Mouse (Mus musculus): ENCODE results near the gene Mien1.
A peak's percentile ranks its signal among the peaks of the same experiment; 100 is the strongest.

The Mien1 gene

DNA sequence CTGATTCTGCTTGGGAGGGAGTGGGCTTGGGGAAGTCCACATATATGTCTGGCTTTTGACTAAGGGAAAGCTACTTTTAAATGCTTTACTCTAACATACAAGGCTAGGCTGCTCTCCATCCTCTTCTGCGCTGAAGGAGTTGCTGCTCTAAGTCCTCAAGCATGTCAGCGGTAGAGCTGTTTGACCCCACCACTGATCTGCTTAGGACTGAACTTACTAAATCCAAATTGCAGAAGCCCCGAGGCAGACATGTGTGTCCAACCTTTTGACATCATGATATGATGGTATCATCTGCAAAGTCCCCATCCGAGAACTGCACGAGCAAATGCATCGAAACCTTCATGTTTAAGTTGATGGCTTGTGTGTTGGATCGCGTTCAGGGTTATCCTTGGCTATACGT, 21.1 kb upstream of the Mien1 start:
- DNase-seq (ENCODE audit: low read depth, low spot score) = no peak

DNA sequence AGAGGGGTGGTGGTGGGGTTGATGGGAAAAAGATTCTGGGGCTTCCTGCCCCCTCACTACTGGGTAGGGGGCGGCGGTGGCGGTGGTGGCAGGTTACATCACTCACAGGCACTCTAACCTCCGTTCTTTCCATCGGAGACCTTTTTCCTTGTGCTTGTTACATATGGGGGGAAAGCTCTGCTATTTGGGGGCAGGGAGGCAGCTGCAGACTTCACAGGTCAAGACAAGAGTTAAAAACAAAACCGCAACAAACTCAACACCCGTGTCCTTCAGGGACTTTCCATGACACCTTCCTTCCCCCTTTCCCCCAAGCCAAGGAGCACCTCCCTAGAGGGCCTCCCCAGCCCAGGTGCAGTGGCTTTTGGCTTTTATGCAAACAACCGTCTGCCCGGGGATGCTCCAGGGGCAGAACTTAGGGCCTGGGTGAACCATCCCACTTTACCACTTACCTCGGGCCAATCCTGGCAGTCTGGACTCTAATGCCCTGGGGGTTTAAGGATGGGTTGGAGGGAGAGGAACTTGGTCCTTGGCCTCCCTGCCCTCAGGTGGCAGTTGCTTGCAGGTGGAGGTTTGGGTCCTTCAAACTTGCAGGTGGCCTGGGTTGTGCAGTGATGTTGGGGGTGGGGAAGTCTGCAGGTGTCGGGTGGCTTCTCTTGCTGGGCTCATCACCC, 20.4 kb upstream of the Mien1 start:
- DNase-seq (ENCODE audit: low read depth, low spot score) = no peak

- DNase-seq (ENCODE audit: low read depth, low spot score) = no peak
Measured at GRCm38 (mm10) chr11:98458121-98458990, 19.6 kb upstream of the Mien1 start.

GRCm38 (mm10) chr11:98457367-98458120, 18.8 kb upstream of the Mien1 start:
- peak; percentile 83 for DNase-seq (ENCODE audit: low read depth, low spot score)

GRCm38 (mm10) chr11:98456945-98457344, 18.2 kb upstream of the Mien1 start:
- DNase-seq (ENCODE audit: low read depth, low spot score) = no peak

- DNase-seq (ENCODE audit: low read depth, low spot score) = no peak
Measured at GRCm38 (mm10) chr11:98456545-98456944, 17.8 kb upstream of the Mien1 start.

GRCm38 (mm10) chr11:98455484-98455883, 16.7 kb upstream of the Mien1 start:
- DNase-seq (ENCODE audit: low read depth, low spot score) = no peak

DNA sequence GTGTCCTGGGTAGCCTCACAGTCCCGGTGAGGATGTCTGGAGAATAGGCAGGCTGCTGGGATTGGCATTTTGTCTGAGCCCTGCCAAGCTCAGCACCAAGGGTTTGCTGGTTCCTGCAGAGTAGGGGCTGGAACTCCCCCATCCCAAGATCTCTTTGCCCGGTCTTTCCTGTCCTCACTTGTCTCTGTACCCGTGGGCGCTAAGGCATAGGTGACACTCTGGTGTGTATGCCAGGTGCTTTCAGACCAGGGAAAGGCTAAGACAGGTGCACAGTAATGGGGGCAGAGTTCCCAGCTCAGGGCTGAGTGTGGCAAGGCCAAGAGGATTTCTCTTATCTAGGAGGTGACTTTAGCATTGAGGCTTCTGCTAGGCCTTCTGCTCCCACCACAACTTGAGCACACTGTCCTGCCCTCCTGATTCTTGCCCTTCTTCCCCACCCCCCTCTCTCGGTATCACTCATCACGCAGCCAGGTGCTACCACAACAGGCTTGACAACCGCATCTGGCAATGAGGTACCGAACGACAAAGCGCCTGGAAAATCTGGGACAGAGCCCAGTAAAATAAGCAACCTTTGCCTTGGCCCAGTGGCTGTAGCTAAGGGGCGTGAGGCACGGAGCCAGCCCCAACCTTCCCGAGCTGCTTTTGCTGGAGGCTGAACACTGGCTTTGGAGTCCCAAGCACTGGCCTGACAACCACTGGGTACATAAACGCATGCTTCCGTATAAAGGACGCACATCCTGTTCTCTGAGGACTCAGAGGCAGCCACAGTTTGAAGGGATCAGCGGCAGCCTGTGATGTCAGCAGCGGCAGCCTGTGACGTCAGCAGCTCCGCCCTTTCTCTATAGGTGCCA, 11.4 kb upstream of the Mien1 start:
- no peak for DNase-seq (ENCODE audit: low read depth, low spot score)

DNA sequence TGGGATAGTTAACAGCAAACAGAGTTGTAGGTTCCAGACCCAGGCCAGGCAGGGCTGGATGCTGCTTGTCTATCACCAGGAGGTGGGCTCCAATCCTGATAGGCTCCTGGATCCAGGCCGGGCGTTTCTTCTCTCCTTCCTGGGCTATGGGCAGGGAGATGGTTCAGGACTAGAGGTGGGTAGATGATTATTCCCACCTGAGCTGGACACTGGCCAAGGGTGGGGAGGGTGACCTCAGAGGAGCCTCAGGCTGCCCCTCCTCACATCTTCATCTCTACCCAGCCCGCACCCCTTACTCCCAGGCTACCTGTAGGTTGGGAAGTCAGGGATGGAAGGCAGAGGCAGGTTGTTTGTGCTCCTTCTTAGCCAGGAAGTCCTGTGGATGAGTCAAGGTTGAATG, 10.6 kb upstream of the Mien1 start:
- DNase-seq (ENCODE audit: low read depth, low spot score) = no peak

DNA sequence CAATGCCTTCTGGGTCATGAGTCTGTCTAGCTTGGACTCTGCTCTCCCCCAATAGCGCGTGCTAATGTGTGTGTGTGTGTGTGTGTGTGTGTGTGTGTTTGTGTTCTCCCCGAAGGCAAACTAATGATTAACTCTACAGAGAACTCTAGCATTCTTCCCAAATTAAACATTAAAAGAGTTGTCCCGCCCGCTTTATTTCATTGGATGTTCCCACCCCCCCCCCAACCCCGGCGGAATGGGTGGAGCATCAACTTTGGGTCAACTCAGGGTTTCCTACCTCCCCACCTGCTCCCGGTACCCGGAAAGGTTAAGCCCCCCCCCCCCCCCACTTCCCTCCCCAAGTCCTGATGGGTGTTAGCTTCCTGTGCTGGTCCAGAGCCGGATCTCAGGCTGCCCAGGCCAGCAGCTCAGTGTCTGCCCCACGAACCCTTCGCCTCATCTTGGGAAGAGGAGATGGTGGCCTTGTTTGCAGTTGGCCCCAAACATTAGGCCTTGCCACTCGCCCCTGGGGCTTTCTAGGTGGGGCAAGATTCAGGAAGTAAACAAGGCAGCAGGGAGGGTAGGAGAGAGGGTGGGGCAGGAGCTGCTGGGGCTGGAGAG, 9.5 kb upstream of the Mien1 start:
- no peak for DNase-seq (ENCODE audit: low read depth, low spot score)

DNA sequence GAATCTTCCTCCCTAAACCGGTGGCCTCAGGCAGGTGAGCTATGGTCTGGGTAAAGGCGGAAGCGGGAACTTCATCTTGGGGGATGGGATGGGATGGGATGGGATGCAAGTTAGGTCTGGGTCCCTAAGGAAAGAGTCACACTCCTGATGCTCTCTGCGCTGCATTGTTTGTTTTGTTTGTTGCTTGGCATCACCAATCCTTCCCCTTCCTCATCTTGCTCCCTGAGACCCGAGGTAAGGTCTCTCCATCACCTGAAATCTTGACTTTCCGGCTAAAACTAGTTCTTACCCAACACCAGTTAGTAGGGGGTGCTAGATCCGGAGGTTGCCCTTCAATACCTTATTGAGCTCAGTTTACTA, 8.7 kb upstream of the Mien1 start:
- no peak for DNase-seq (ENCODE audit: low read depth, low spot score)

GRCm38 (mm10) chr11:98446562-98447474, 8.0 kb upstream of the Mien1 start:
- DNase-seq (ENCODE audit: low read depth, low spot score) = peak; percentile 20

DNA sequence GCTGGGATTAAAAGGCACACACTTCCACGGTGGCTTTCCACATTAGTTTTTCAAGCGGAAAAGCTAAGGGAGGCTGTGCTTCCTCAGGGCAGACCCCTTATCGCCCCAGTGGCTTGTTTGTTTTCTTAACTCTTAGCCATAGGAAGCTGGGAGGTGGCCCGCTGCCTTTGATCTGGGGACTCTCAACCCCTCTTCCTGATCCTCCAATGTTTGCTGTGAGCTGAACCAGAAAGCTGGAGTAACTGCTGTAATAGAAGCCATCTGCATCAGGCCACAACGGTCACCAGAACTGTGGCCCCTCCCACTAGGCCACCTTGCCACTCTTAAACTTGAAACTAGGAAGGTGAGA, 7.4 kb upstream of the Mien1 start, which contains the start of gene Grb7:
Grb7 (plus strand) TSS at position 182 of the 349 bp plus-strand sequence.
- no peak for DNase-seq (ENCODE audit: low read depth, low spot score)

- DNase-seq (ENCODE audit: low read depth, low spot score) = no peak
Measured at GRCm38 (mm10) chr11:98445679-98446078, 6.9 kb upstream of the Mien1 start.

DNA sequence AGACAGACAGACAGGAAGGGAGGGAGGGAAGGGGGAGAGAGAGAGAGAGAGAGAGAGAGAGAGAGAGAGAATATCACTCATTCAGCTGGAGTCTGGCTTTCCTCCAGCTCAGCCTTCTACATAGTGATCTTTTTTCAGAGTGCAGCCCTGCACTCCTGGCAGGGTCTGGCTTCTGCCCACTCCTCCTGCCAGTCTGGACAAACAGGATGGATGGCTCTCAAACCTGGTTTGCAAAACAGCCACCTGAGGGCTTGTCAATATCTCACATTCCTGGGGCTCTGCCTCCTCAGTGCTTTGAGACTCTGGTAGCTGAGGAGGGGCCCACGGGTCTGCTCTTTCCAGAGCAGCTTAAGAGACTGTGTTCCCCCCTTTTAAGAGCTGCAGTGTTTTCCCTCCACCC, 6.4 kb upstream of the Mien1 start:
- DNase-seq (ENCODE audit: low read depth, low spot score) = no peak

DNA sequence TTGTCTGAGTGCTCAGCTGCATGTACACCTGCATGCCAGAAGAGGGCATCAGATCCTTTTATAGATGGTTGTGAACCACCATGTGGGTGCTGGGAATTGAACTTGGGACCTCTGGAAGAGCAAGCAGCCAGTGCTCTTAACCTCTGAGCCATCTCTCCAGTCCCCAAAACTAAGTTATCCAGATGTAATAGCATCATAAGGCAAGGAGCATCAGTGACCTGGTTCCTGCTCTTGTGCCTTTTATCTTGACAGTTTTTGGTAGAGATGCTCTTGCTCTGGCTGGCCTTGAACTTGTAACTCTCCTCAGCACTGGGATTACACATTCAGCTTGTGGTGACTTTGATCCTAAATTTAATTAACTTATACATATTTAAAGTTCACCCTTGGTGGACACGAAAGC, 4.9 kb upstream of the Mien1 start:
- no peak for DNase-seq (ENCODE audit: low read depth, low spot score)

DNA sequence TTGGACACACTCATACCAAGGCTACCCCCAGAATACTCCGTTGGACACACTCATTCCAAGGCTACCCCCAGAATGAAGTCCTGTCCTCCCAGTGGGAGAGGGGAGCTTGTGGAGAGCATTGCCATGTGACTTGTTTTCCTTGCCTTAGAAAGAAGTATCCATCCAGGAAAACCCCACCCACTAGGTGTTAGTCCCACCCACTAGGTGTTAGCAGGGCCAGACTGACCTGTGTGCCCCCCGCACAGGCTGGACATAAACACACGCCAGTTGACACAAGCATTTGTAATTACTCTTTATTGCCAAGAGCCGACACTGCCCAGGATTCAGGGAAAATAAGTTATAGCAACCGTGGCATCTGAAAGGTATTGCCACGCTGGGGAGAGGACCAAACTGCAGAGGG, 1.4 kb downstream of the Mien1 start:
- DNase-seq (ENCODE audit: low read depth, low spot score) = no peak

DNA sequence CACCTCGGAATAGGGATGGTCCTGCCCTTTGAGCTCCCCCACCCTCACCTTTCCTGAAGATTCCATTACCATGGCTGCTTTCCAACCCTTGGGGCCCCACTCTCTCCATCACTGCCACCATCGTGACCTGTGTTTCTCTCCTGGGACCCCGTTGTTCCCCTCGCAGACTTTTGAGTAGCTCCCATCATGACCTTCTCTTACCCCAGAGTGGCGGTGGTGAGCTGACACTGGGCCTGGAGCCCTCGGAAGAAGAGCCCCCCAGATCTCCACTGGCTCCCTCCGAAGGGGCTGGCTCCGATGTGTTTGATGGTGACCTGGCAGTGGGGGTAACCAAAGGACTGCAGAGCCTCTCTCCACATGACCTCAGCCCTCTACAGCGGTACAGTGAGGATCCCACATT, 3.1 kb downstream of the Mien1 start:
- DNase-seq (ENCODE audit: low read depth, low spot score) = no peak

DNA sequence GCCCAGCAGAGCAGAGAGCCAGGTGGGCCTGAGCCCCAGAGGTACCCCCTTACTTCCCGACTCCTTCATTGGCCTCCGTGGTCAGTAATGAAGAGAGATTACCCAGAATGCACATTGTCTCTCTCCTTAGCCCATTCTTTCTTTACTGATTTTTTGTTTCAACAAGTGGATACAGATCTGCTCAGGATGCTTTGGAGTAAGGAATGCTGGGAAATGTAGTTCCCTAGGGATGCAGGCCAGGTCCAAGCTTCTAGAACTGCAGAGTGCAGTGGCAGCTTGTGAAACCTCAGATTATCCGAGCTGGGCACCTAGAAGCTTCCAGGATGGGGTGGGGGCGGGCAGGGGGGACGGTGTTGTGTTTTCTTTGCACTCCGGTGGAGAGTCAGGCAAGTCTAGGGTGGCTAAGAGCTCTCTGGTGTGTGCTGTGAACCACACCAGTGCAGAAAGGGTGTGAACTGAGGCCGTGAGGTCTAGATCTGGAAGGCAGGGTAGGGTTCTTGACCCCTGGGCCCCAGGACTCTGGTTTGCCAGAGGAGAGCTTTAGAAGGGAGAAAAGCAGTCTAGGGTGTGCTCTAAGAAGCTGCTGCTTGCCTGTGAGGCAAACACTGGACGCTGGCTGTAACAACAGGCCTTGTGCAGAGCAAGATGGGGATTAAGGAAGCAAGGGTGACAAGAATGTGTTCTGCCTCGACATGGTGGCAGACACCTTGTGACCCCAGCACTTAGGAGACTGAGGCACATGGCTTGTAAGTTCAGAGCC, 6.9 kb downstream of the Mien1 start:
- no peak for DNase-seq (ENCODE audit: low read depth, low spot score)
